Mouse (Mus musculus): ENCODE results near the gene Pnkp. TPM values are rescaled to one million over a fixed set of nuclear protein-coding genes. Genes with fewer than 3 reads are reported as not detected.

Gene Pnkp
- polyA plus RNA-seq, 1 experiment, result 22.3 TPM

DNA sequence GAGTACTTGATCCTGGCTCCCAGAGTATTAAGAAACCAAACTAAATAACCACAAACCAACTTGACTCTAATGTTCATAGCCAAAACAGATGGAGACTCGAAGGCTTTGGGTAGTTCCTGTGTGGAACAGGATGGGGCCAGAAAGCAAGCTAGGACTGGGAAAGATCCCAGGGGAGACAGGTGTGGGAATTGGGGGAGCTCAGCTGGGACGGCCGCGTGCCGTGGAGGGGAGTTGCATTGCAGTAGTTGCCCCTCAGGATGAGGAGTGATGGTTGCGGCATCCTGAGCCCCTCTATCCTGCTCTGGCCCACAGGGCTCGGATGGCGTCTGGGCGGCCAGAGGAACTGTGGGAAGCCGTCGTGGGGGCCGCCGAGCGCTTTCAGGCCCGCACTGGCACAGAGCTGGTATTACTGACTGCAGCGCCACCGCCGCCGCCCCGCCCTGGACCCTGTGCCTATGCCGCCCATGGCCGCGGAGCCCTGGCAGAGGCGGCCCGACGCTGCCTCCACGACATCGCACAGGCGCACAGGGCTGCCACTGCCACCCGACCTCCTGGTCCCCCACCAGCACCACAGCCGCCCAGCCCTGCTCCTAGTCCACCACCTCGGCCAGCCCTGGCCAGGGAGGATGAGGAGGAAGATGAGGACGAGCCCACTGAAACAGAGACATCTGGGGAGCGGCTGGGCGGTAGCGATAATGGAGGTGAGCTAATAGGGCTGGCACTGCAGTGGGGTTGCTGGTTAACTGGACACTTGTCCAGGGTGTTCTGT is 4.5 kb upstream of the Pnkp start:
- Histone ChIP-seq H3K9me3 (replicated peaks; ENCODE audit: control insufficient read depth, insufficient read depth, low read length, poor library complexity, severe bottlenecking) (no peaks in the 10 kb centered on the region), H3K27ac (ENCODE audit: insufficient read depth, low read length) (no peak overlapping the region), H3K9ac (ENCODE audit: low read depth, poor library complexity, severe bottlenecking) (peak overlapping the region; percentile 41; the same call in 1 of the 2 replicates), H3K4me3 (ENCODE audit: low read depth, low read length) (peak overlapping the region; percentile 35), H3K4me1 (ENCODE audit: control insufficient read depth, insufficient read depth, low read length) (no peaks in the 10 kb centered on the region), H3K27me3 (ENCODE audit: control insufficient read depth, insufficient read depth, low read length, poor library complexity, severe bottlenecking) (no peaks in the 10 kb centered on the region), H3K36me3 (ENCODE audit: control insufficient read depth, insufficient read depth, low read length, poor library complexity, severe bottlenecking) (no peaks in the 10 kb centered on the region)
- TF ChIP-seq EP300 (IDR thresholded peaks at IDR 0.05; ENCODE audit: insufficient read depth, low read depth, low read length) (no peak), CTCF (IDR thresholded peaks at IDR 0.05; ENCODE audit: low read depth, low read length) (no peak), POLR2A (IDR thresholded peaks at IDR 0.05; ENCODE audit: insufficient read depth, low read length) (no peak)

DNA sequence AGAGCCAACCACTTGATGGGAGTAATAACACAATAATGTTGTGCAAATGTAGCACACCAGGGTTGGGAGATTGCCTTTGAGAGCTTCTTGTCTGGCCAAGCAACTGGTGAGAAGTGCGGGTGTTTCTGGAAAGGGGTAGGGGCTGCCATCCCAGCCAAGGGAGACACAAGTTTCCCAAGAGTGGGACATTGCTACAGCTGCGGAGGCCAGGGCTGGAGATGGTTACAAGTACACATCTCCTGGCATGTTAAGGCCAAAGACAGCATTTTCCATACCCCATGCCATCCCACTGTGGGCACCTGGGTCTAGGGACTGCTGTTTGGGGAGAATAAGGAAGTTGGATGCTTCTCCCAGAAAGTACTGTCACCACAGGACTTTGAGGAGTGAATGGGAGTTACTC is 3.9 kb upstream of the Pnkp start:
- H3K9ac ChIP-seq (ENCODE audit: low read depth, poor library complexity, severe bottlenecking), result peak overlapping the region; percentile 41; the same call in 1 of the 2 replicates
- no peak overlapping the region for H3K27ac ChIP-seq (ENCODE audit: insufficient read depth, low read length)
- no peaks in the 10 kb centered on the region for H3K27me3 ChIP-seq (ENCODE audit: control insufficient read depth, insufficient read depth, low read length, poor library complexity, severe bottlenecking)
- H3K4me1 ChIP-seq (ENCODE audit: control insufficient read depth, insufficient read depth, low read length), result no peaks in the 10 kb centered on the region
- no peaks in the 10 kb centered on the region for H3K36me3 ChIP-seq (ENCODE audit: control insufficient read depth, insufficient read depth, low read length, poor library complexity, severe bottlenecking)
- TF ChIP-seq POLR2A (IDR thresholded peaks at IDR 0.05; ENCODE audit: insufficient read depth, low read length) (no peak), EP300 (IDR thresholded peaks at IDR 0.05; ENCODE audit: insufficient read depth, low read depth, low read length) (no peak), CTCF (IDR thresholded peaks at IDR 0.05; ENCODE audit: low read depth, low read length) (no peak)
- no peak overlapping the region; the same call in 1 of the 2 replicates for H3K4me3 ChIP-seq (ENCODE audit: low read depth, low read length)
- no peaks in the 10 kb centered on the region for H3K9me3 ChIP-seq (replicated peaks; ENCODE audit: control insufficient read depth, insufficient read depth, low read length, poor library complexity, severe bottlenecking)

DNA sequence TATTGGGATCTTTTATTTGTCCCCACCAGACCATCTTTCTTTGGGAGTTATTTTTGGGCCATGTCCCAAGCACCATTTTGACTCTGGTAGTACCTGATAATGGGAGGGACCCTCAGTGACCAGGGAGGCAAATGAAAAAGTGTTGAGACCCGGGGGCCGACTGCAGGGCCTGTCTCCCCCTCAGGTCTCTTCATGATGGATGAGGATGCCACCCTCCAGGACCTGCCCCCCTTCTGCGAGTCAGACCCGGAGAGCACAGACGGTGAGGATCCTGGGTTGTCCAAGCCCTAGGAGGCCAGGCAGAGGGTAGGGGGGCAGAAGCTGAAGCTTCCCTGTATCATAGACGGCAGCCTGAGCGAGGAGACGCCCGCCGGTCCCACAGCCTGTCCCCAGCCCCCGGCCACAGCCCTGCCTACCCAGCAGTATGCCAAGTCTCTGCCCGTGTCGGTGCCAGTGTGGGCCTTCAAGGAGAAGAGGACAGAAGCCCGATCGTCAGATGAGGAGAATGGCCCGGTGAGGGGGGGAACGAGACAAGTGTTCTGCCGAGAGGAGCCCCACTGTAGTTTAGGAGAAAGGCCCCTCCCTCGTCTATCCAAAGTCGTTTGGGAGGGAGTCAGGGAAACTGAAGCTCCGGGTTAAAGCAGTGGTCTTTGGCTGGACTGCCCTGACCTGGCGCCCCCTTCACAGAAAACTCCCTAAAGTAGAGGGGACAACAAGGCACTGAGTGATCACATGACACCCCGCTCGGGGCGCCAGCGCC is 3.2 kb upstream of the Pnkp start:
- Histone ChIP-seq H3K4me3 (ENCODE audit: low read depth, low read length) (peak overlapping the region; percentile 77), H3K27me3 (ENCODE audit: control insufficient read depth, insufficient read depth, low read length, poor library complexity, severe bottlenecking) (no peaks in the 10 kb centered on the region), H3K9ac (ENCODE audit: low read depth, poor library complexity, severe bottlenecking) (peak overlapping the region; percentile 35), H3K27ac (ENCODE audit: insufficient read depth, low read length) (peak overlapping the region; percentile 17; the same call in 1 of the 2 replicates), H3K9me3 (replicated peaks; ENCODE audit: control insufficient read depth, insufficient read depth, low read length, poor library complexity, severe bottlenecking) (no peaks in the 10 kb centered on the region), H3K36me3 (ENCODE audit: control insufficient read depth, insufficient read depth, low read length, poor library complexity, severe bottlenecking) (no peaks in the 10 kb centered on the region), H3K4me1 (ENCODE audit: control insufficient read depth, insufficient read depth, low read length) (no peaks in the 10 kb centered on the region)
- TF ChIP-seq CTCF (IDR thresholded peaks at IDR 0.05; ENCODE audit: low read depth, low read length) (no peak), POLR2A (IDR thresholded peaks at IDR 0.05; ENCODE audit: insufficient read depth, low read length) (no peak), EP300 (IDR thresholded peaks at IDR 0.05; ENCODE audit: insufficient read depth, low read depth, low read length) (no peak)

DNA sequence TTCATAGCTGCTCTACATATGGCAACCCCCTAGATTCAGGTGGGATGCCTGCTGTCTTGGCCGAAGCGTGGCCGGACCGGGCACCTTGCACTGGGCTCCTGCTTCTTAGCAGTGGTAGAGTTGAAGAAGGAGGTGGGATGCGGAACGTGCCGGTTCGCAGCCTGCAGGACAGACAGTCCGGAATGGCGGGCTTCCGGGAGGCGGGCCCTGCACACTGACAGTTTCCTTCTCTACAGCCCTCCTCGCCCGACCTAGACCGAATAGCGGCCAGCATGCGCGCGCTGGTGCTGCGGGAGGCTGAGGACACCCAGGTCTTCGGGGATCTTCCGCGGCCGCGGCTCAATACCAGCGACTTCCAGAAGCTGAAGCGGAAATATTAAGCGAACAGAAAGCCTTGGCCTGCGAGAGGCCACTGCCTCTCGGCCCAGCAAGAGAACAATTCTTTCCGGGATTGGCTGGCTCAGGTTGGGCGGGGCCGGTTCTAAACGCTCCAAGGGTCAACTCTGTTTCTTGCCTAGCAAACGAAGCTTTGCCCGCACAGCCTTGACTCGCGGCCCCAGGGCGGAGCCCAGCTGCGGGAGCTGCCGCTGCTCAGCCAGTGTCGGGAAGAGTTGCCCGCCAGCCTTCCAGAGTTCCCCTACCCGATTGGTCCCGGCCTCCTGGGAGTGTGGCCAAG is 2.4 kb upstream of the Pnkp start:
- Histone ChIP-seq H3K4me1 (ENCODE audit: control insufficient read depth, insufficient read depth, low read length) (no peaks in the 10 kb centered on the region), H3K9me3 (replicated peaks; ENCODE audit: control insufficient read depth, insufficient read depth, low read length, poor library complexity, severe bottlenecking) (no peaks in the 10 kb centered on the region), H3K4me3 (ENCODE audit: low read depth, low read length) (peak overlapping the region; percentile 77), H3K27me3 (ENCODE audit: control insufficient read depth, insufficient read depth, low read length, poor library complexity, severe bottlenecking) (no peaks in the 10 kb centered on the region), H3K36me3 (ENCODE audit: control insufficient read depth, insufficient read depth, low read length, poor library complexity, severe bottlenecking) (no peaks in the 10 kb centered on the region), H3K27ac (ENCODE audit: insufficient read depth, low read length) (peak overlapping the region; percentile 28), H3K9ac (ENCODE audit: low read depth, poor library complexity, severe bottlenecking) (peak overlapping the region; percentile 35)
- TF ChIP-seq EP300 (IDR thresholded peaks at IDR 0.05; ENCODE audit: insufficient read depth, low read depth, low read length), result no peak
- TF ChIP-seq POLR2A (IDR thresholded peaks at IDR 0.05; ENCODE audit: insufficient read depth, low read length), result no peak
- no peak for TF ChIP-seq CTCF (IDR thresholded peaks at IDR 0.05; ENCODE audit: low read depth, low read length)

DNA sequence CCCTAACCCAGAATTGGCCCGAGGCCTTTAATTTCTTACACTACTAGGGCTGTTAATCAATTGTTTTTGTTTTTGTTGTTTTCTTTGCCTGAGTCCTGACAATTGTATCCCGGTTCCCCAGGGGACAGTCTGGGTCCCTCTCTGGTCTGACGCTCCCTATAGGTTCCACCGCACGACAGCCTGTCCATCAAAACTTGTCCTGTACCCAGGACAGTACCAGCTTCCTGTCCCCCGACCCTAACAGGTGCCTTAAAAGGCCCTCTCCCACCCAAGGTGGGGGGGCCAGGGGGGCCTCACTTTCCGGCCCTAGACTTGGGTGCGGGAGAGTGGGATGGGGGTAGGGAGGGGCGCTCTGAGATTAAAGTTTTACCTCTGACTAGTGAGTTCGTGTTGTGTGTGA is 1.9 kb upstream of the Pnkp start:
- peak overlapping the region; percentile 35 for H3K9ac ChIP-seq (ENCODE audit: low read depth, poor library complexity, severe bottlenecking)
- peak overlapping the region; percentile 28 for H3K27ac ChIP-seq (ENCODE audit: insufficient read depth, low read length)
- H3K9me3 ChIP-seq (replicated peaks; ENCODE audit: control insufficient read depth, insufficient read depth, low read length, poor library complexity, severe bottlenecking), result no peaks in the 10 kb centered on the region
- H3K27me3 ChIP-seq (ENCODE audit: control insufficient read depth, insufficient read depth, low read length, poor library complexity, severe bottlenecking), result no peaks in the 10 kb centered on the region
- no peaks in the 10 kb centered on the region for H3K4me1 ChIP-seq (ENCODE audit: control insufficient read depth, insufficient read depth, low read length)
- no peaks in the 10 kb centered on the region for H3K36me3 ChIP-seq (ENCODE audit: control insufficient read depth, insufficient read depth, low read length, poor library complexity, severe bottlenecking)
- TF ChIP-seq EP300 (IDR thresholded peaks at IDR 0.05; ENCODE audit: insufficient read depth, low read depth, low read length) (no peak), POLR2A (IDR thresholded peaks at IDR 0.05; ENCODE audit: insufficient read depth, low read length) (no peak), CTCF (IDR thresholded peaks at IDR 0.05; ENCODE audit: low read depth, low read length) (no peak)
- H3K4me3 ChIP-seq (ENCODE audit: low read depth, low read length), result peak overlapping the region; percentile 77; the same call in 1 of the 2 replicates

Data from ES-Bruce4 (cell line).